Mouse (Mus musculus) C3H10T1/2 (cell line): ENCODE data around the gene Mpdu1. TPM values are rescaled to one million over a fixed set of nuclear protein-coding genes. Genes with fewer than 3 reads are reported as not detected.

Experiments used
- polyA plus RNA-seq, 2 experiments: library from polyadenylated mRNA; unstranded; fragments of >200 nt; fragmentation: generic; extraction: Trizol; gene quantifications; one replicate each; pipeline ENCODE4 v1.2.1; 2012; ENCODE audit warnings: missing spikeins in 2 of 2

Gene Mpdu1
- 100 to 1,000 TPM in 1 of 2 experiments, 10 to 100 TPM in 1; 98.1 to 128 TPM for polyA plus RNA-seq

GRCm38 (mm10) chr11:69662213-69662966, at the start of gene Mpdu1:
TSS of gene Mpdu1 (minus strand) at chr11:69662642.

GRCm38 (mm10) chr11:69695361-69696181, 33.1 kb upstream of the Mpdu1 start, which contains the start of the genes Tnfsf12 and Tnfsfm13:
TSS of gene Tnfsf12 (minus strand) at chr11:69695849.
TSS of gene Tnfsfm13 (minus strand) at chr11:69696098.

GRCm38 (mm10) chr11:69685526-69686148, 23.2 kb upstream of the Mpdu1 start, which contains the start of gene Tnfsf13:
TSS of gene Tnfsf13 (minus strand) at chr11:69685784.

GRCm38 (mm10) chr11:69681314-69682208, 19.1 kb upstream of the Mpdu1 start, which contains the start of gene Senp3:
TSS of gene Senp3 (minus strand) at chr11:69682084.

GRCm38 (mm10) chr11:69672211-69672706, 9.8 kb upstream of the Mpdu1 start, which contains the start of gene Eif4a1:
TSS of gene Eif4a1 (minus strand) at chr11:69672423.

GRCm38 (mm10) chr11:69665961-69666664, 3.7 kb upstream of the Mpdu1 start, which contains the start of gene Cd68:
TSS of gene Cd68 (minus strand) at chr11:69666153.

GRCm38 (mm10) chr11:69655264-69656064, 7.0 kb downstream of the Mpdu1 start, which contains the start of gene Sox15:
TSS of gene Sox15 (plus strand) at chr11:69655314.

GRCm38 (mm10) chr11:69632284-69633089, 30.0 kb downstream of the Mpdu1 start, which contains the start of gene Fxr2:
TSS of gene Fxr2 (plus strand) at chr11:69632990.

GRCm38 (mm10) chr11:69621571-69622268, 40.7 kb downstream of the Mpdu1 start, which contains the start of gene Sat2:
TSS of gene Sat2 (plus strand) at chr11:69622024.

GRCm38 (mm10) chr11:69617805-69618204, 44.6 kb downstream of the Mpdu1 start, which contains the start of gene Shbg:
TSS of gene Shbg (minus strand) at chr11:69617905.

Other genes with a start within 250 kb of the Mpdu1 start
- 10 to 100 TPM in 1 of 2 experiments, 1 to 10 TPM in 1; 1.5 to 25.3 TPM for gene Kdm6b, start 249.0 kb downstream of the Mpdu1 start, polyA plus RNA-seq
- 1 to 10 TPM in 1 of 2 experiments, under 1 TPM in 1; 0.02 to 1.6 TPM for gene Dnah2, start 113.5 kb downstream of the Mpdu1 start, polyA plus RNA-seq
- gene Efnb3, start 102.4 kb downstream of the Mpdu1 start, polyA plus RNA-seq = 1 to 10 TPM in 1 of 2 experiments, under 1 TPM in 1; 0.14 to 1.5 TPM
- 10 to 100 TPM; 14.8 to 24.4 TPM for gene Wrap53, start 82.4 kb downstream of the Mpdu1 start, polyA plus RNA-seq
- gene Trp53, start 82.3 kb downstream of the Mpdu1 start, polyA plus RNA-seq = 100 to 1,000 TPM; 156 to 242 TPM
- gene Atp1b2, start 56.7 kb downstream of the Mpdu1 start, polyA plus RNA-seq = 1 to 10 TPM in 1 of 2 experiments, under 1 TPM in 1; 0.05 to 1.3 TPM
- gene Shbg, start 44.7 kb downstream of the Mpdu1 start, polyA plus RNA-seq = not detected
- 10 to 100 TPM in 1 of 2 experiments, 1 to 10 TPM in 1; 4.4 to 16.8 TPM for gene Sat2, start 40.6 kb downstream of the Mpdu1 start, polyA plus RNA-seq
- 10 to 100 TPM; 29.4 to 66.7 TPM for gene Fxr2, start 29.7 kb downstream of the Mpdu1 start, polyA plus RNA-seq
- gene Sox15, start 7.3 kb downstream of the Mpdu1 start, polyA plus RNA-seq = under 1 TPM; 0.05 to 0.25 TPM
- gene Cd68, start 3.5 kb upstream of the Mpdu1 start, polyA plus RNA-seq = 1 to 10 TPM; 1.8 to 3.0 TPM
- gene Eif4a1, start 9.8 kb upstream of the Mpdu1 start, polyA plus RNA-seq = 100 to 1,000 TPM; 336 to 467 TPM
- gene Senp3, start 19.4 kb upstream of the Mpdu1 start, polyA plus RNA-seq = 10 to 100 TPM; 51.2 to 71.3 TPM
- gene Tnfsf13, start 23.1 kb upstream of the Mpdu1 start, polyA plus RNA-seq = 1 to 10 TPM; 1.1 to 6.9 TPM
- 100 to 1,000 TPM in 1 of 2 experiments, 10 to 100 TPM in 1; 34.3 to 119 TPM for gene Tnfsf12, start 33.2 kb upstream of the Mpdu1 start, polyA plus RNA-seq
- gene Tnfsfm13, start 33.5 kb upstream of the Mpdu1 start, polyA plus RNA-seq = 10 to 100 TPM in 1 of 2 experiments, 1 to 10 TPM in 1; 6.4 to 30.3 TPM
- gene Polr2a, start 96.0 kb upstream of the Mpdu1 start, polyA plus RNA-seq = 100 to 1,000 TPM in 1 of 2 experiments, 10 to 100 TPM in 1; 42.8 to 126 TPM
- gene Slc35g3, start 99.3 kb upstream of the Mpdu1 start, polyA plus RNA-seq = under 1 TPM in 1 of 2 experiments, not detected in 1; 0.26 TPM
- 10 to 100 TPM in 1 of 2 experiments, 1 to 10 TPM in 1; 1.2 to 14.4 TPM for gene Zbtb4, start 103.3 kb upstream of the Mpdu1 start, polyA plus RNA-seq
- under 1 TPM; 0.63 to 0.89 TPM for gene Chrnb1, start 133.3 kb upstream of the Mpdu1 start, polyA plus RNA-seq
- under 1 TPM; 0.01 to 0.31 TPM for gene Fgf11, start 139.2 kb upstream of the Mpdu1 start, polyA plus RNA-seq
- gene Tmem102, start 143.0 kb upstream of the Mpdu1 start, polyA plus RNA-seq = under 1 TPM; 0.01 to 0.05 TPM
- gene Gm39566, start 152.7 kb upstream of the Mpdu1 start, polyA plus RNA-seq = not detected
- gene Spem2, start 155.8 kb upstream of the Mpdu1 start, polyA plus RNA-seq = not detected
- under 1 TPM; 0.02 to 0.07 TPM for gene Spem1, start 159.5 kb upstream of the Mpdu1 start, polyA plus RNA-seq
- gene Nlgn2, start 175.1 kb upstream of the Mpdu1 start, polyA plus RNA-seq = 10 to 100 TPM in 1 of 2 experiments, 1 to 10 TPM in 1; 4.3 to 49.8 TPM
- 100 to 1,000 TPM; 452 to 473 TPM for gene Tmem256, start 175.9 kb upstream of the Mpdu1 start, polyA plus RNA-seq
- gene Plscr3, start 183.7 kb upstream of the Mpdu1 start, polyA plus RNA-seq = 100 to 1,000 TPM in 1 of 2 experiments, 10 to 100 TPM in 1; 45.7 to 171 TPM
- not detected for gene Tnk1, start 196.1 kb upstream of the Mpdu1 start, polyA plus RNA-seq
- gene Tmem95, start 215.4 kb upstream of the Mpdu1 start, polyA plus RNA-seq = not detected
- 10 to 100 TPM in 1 of 2 experiments, 1 to 10 TPM in 1; 5.0 to 12.3 TPM for gene Kctd11, start 218.8 kb upstream of the Mpdu1 start, polyA plus RNA-seq
- under 1 TPM; 0.04 to 0.07 TPM for gene Acap1, start 232.9 kb upstream of the Mpdu1 start, polyA plus RNA-seq
- gene 2810408A11Rik, start 238.3 kb upstream of the Mpdu1 start, polyA plus RNA-seq = 1 to 10 TPM; 1.6 to 9.9 TPM
- 10 to 100 TPM; 13.1 to 24.7 TPM for gene Neurl4, start 238.4 kb upstream of the Mpdu1 start, polyA plus RNA-seq